Mouse (Mus musculus): Measurements from ENCODE around the gene Pcyt2. TPM values are rescaled to one million over a fixed set of nuclear protein-coding genes. Genes with fewer than 3 reads are reported as not detected.
"Not testable (repeated sequence)": the region's sequence is repeated elsewhere in the genome, so short reads cannot be mapped to it uniquely, and the experiment has no call there.

The Pcyt2 gene
- total and polyA plus RNA-seq, 3 experiments = 86.7 to 87.3 TPM; not detected in 1

- TF ChIP-seq GATA1 (IDR thresholded peaks at IDR 0.05; ENCODE audit: low read depth, low read length) = peak; percentile 93
- peak; percentile 89 for TF ChIP-seq ETS1 (IDR thresholded peaks at IDR 0.05; ENCODE audit: low read depth, low read length)
- 0 out of 4 replicates have a peak, but pooled peaks of 1 of the 2 experiments have one; percentile 20 for TF ChIP-seq POLR2A (IDR thresholded peaks at IDR 0.05; ENCODE audit: control insufficient read depth in 1 of 2, insufficient read depth in 1 of 2, low read depth in 1 of 2, low read length in 2 of 2, poor library complexity in 1 of 2)
- TF ChIP-seq ZKSCAN1 (IDR thresholded peaks at IDR 0.05; ENCODE audit: low read depth, low read length) = no peak
- TF ChIP-seq SIN3A (IDR thresholded peaks at IDR 0.05; ENCODE audit: low read length) = peak; percentile 85
- TF ChIP-seq NELFE (IDR thresholded peaks at IDR 0.05; ENCODE audit: low read depth, low read length) = no peak
- peak; percentile 91 for TF ChIP-seq TAL1 (IDR thresholded peaks at IDR 0.05; ENCODE audit: low read length)
- TF ChIP-seq MYB (IDR thresholded peaks at IDR 0.05; ENCODE audit: low read depth, low read length) = no peak
These were observed 29.2 kb downstream of the Pcyt2 start (continued) for GRCm38 (mm10) chr11:120588531-120588930.

GRCm38 (mm10) chr11:120583937-120584336 is 33.8 kb downstream of the Pcyt2 start:
- H3K9ac ChIP-seq (ENCODE audit: control insufficient read depth, low read depth, low read length, poor library complexity, severe bottlenecking) = no peak overlapping the region
- H3K27me3 ChIP-seq (ENCODE audit: control insufficient read depth in 1 of 2, insufficient read depth in 2 of 2, low read length in 2 of 2) = no peaks in the 10 kb centered on the region
- no peak overlapping the region for H3K4me3 ChIP-seq (ENCODE audit: control insufficient read depth in 1 of 2, insufficient read depth in 1 of 2, low read depth in 2 of 2, low read length in 2 of 2)
- peaks cover 14 to 22% of the 10 kb centered on the region in 2 experiments for H3K36me3 ChIP-seq (ENCODE audit: control insufficient read depth in 1 of 2, insufficient read depth in 2 of 2, low read length in 2 of 2)
- H3K9me3 ChIP-seq (replicated peaks; ENCODE audit: insufficient read depth, low read length) = no peaks in the 10 kb centered on the region
- peak; percentile 48 for DNase-seq (ENCODE audit: low read depth, low spot score)
- peak; percentile 15; the same call in 1 of the 2 replicates for TF ChIP-seq SMC3 (IDR thresholded peaks at IDR 0.05; ENCODE audit: low read depth, low read length)
- TF ChIP-seq RCOR1 (IDR thresholded peaks at IDR 0.05; ENCODE audit: low read depth, low read length) = no peak
- TF ChIP-seq HCFC1 (IDR thresholded peaks at IDR 0.05; ENCODE audit: low read depth, low read length) = 0 out of 2 replicates have a peak, but pooled peaks have one; percentile 10
- TF ChIP-seq MYC (IDR thresholded peaks at IDR 0.05; ENCODE audit: low read depth, low read length) = 0 out of 2 replicates have a peak, but pooled peaks have one; percentile 18
- TF ChIP-seq CTCF (IDR thresholded peaks at IDR 0.05 in 2 of 3, conservative IDR thresholded peaks at IDR 0.05 in 1 of 3; ENCODE audit: control insufficient read depth in 1 of 3, insufficient read depth in 1 of 3, low read depth in 2 of 3, low read length in 3 of 3, poor library complexity in 1 of 3, severe bottlenecking in 1 of 3) = peak in 1 of 3 experiments; percentile 19; a peak in 2 of 6 replicates
- peaks cover 10 to 23% of the 10 kb centered on the region in 2 experiments for H3K4me1 ChIP-seq (ENCODE audit: control insufficient read depth in 1 of 2, insufficient read depth in 2 of 2, low read length in 2 of 2)
- H3K79me2 ChIP-seq (ENCODE audit: control insufficient read depth, insufficient read depth, low read length, poor library complexity) = peaks cover 31% of the 10 kb centered on the region
- H3K27ac ChIP-seq (ENCODE audit: control insufficient read depth, low read depth, low read length) = no peak overlapping the region

- H3K9me3 ChIP-seq (replicated peaks; ENCODE audit: insufficient read depth, low read length); H3K27ac ChIP-seq (ENCODE audit: control insufficient read depth, low read depth, low read length); H3K9ac ChIP-seq (ENCODE audit: control insufficient read depth, low read depth, low read length, poor library complexity, severe bottlenecking); H3K4me3 ChIP-seq (ENCODE audit: control insufficient read depth in 1 of 2, insufficient read depth in 1 of 2, low read depth in 2 of 2, low read length in 2 of 2); H3K27me3 ChIP-seq (ENCODE audit: control insufficient read depth in 1 of 2, insufficient read depth in 2 of 2, low read length in 2 of 2); DNase-seq (ENCODE audit: low read depth, low spot score): not testable (repeated sequence)
- Histone ChIP-seq H3K36me3 (ENCODE audit: control insufficient read depth in 1 of 2, insufficient read depth in 2 of 2, low read length in 2 of 2) (peaks cover 10 to 15% of the 10 kb centered on the region in 2 experiments), H3K4me1 (ENCODE audit: control insufficient read depth in 1 of 2, insufficient read depth in 2 of 2, low read length in 2 of 2) (peaks cover 5 to 18% of the 10 kb centered on the region in 2 experiments), H3K79me2 (ENCODE audit: control insufficient read depth, insufficient read depth, low read length, poor library complexity) (peaks cover 35% of the 10 kb centered on the region)
These were observed 34.8 kb downstream of the Pcyt2 start for GRCm38 (mm10) chr11:120582982-120583293.

Data from MEL (cell line).